Comparison of ENCODE assay signal across 8 mouse cellular contexts in genomic region chr8:120335262-120336086, GRCm38 (mm10).
DNase-seq lines count a peak whose midpoint lies in the region; ATAC-seq and TF ChIP-seq lines count a peak whose summit lies in the region.

No protein-coding gene starts in this region.

- H3K27ac ChIP-seq in embryonic facial prominence, embryonic 15.5 days (replicated peaks): peak overlapping the region; percentile 71
- H3K27ac ChIP-seq in intestine, postnatal 0 days (ENCODE audit: low read depth, low read length): no peak overlapping the region
- peak overlapping the region; percentile 91 for H3K27ac ChIP-seq in midbrain, embryonic 13.5 days

- H3K27me3 ChIP-seq in embryonic facial prominence, embryonic 15.5 days: no peaks in the 10 kb centered on the region
- H3K27me3 ChIP-seq in intestine, postnatal 0 days (replicated peaks; ENCODE audit: control insufficient read depth, insufficient read depth, low read length): no peaks in the 10 kb centered on the region
- peaks cover 5% of the 10 kb centered on the region; the same call in 1 of the 2 replicates for H3K27me3 ChIP-seq in midbrain, embryonic 13.5 days

- no peaks in the 10 kb centered on the region for H3K36me3 ChIP-seq in embryonic facial prominence, embryonic 15.5 days
- H3K36me3 ChIP-seq in intestine, postnatal 0 days (ENCODE audit: control insufficient read depth, insufficient read depth): no peaks in the 10 kb centered on the region
- H3K36me3 ChIP-seq in midbrain, embryonic 13.5 days: no peaks in the 10 kb centered on the region

- H3K4me2 ChIP-seq in embryonic facial prominence, embryonic 15.5 days (replicated peaks): peak overlapping the region; percentile 33
- H3K4me2 ChIP-seq in intestine, postnatal 0 days (replicated peaks; ENCODE audit: low read depth): peak overlapping the region; percentile 64
- H3K4me2 ChIP-seq in midbrain, embryonic 13.5 days (replicated peaks): peak overlapping the region; percentile 30

- H3K4me1 ChIP-seq in embryonic facial prominence, embryonic 15.5 days: peaks cover 66% of the 10 kb centered on the region
- 0 out of 2 replicates have a peak, but pooled peaks cover 4% of the 10 kb centered on the region for H3K4me1 ChIP-seq in intestine, postnatal 0 days (replicated peaks; ENCODE audit: control insufficient read depth, insufficient read depth, low read length)
- peaks cover 59% of the 10 kb centered on the region for H3K4me1 ChIP-seq in midbrain, embryonic 13.5 days (replicated peaks)

- TF ChIP-seq CTCF in intestine, postnatal 0 days (IDR thresholded peaks at IDR 0.05; ENCODE audit: low read depth): no peak

- no peak overlapping the region for H3K9ac ChIP-seq in embryonic facial prominence, embryonic 15.5 days
- 0 out of 2 replicates have a peak overlapping the region, but pooled peaks have one; percentile 8 for H3K9ac ChIP-seq in intestine, postnatal 0 days (ENCODE audit: low read depth, low read length)
- H3K9ac ChIP-seq in midbrain, embryonic 13.5 days (replicated peaks): peak overlapping the region; percentile 52; the same call in 1 of the 2 replicates

- H3K9me3 ChIP-seq in embryonic facial prominence, embryonic 15.5 days (replicated peaks): no peaks in the 10 kb centered on the region
- no peaks in the 10 kb centered on the region for H3K9me3 ChIP-seq in intestine, postnatal 0 days (ENCODE audit: control insufficient read depth)
- H3K9me3 ChIP-seq in midbrain, embryonic 13.5 days: no peaks in the 10 kb centered on the region

- no peak for ATAC-seq in CD4-positive, CD25-positive, alpha-beta regulatory T cell, adult 4 months
- peak; percentile 49 for ATAC-seq in embryonic facial prominence, embryonic 15.5 days (ENCODE audit: insufficient number of reproducible peaks, low FRiP score, low TSS enrichment, low read depth)
- ATAC-seq in intestine, postnatal 0 days: peak; percentile 67
- peak; percentile 81 for ATAC-seq in midbrain, embryonic 13.5 days

- H3K4me3 ChIP-seq in embryonic facial prominence, embryonic 15.5 days (replicated peaks): no peak overlapping the region
- peak overlapping the region; percentile 28 for H3K4me3 ChIP-seq in intestine, postnatal 0 days (ENCODE audit: low read depth, low read length)
- no peak overlapping the region for H3K4me3 ChIP-seq in midbrain, embryonic 13.5 days (replicated peaks)

- WGBS in embryonic facial prominence, embryonic 15.5 days: 10% methylated on average over 17 of the region's 17 CpGs
- WGBS in intestine, postnatal 0 days: 10% methylated on average over 17 of the region's 17 CpGs
- 2% methylated on average over 17 of the region's 17 CpGs for WGBS in midbrain, embryonic 13.5 days

- peak; percentile 13 for DNase-seq in CD4-positive, CD25-positive, alpha-beta regulatory T cell, adult 2 months (ENCODE audit: low read depth, low spot score)
- DNase-seq in Muller cell, postnatal 12 days (ENCODE audit: inconsistent ontology term): peak; percentile 49
- DNase-seq in urinary bladder, postnatal 10 days (ENCODE audit: low spot score): no peak
- no peak for DNase-seq in testis, postnatal 10 days (ENCODE audit: low spot score)

Comparison
In these comparisons a context has a peak if more than half of its experiments do, and no peak if none do; other contexts are left out.
1. DNase-seq: peak in CD4-positive, CD25-positive, alpha-beta regulatory T cell, adult 2 months (single experiment) and Muller cell, postnatal 12 days (single experiment); none in urinary bladder, postnatal 10 days (single experiment) and testis, postnatal 10 days (single experiment).
2. Peak in every context shown above with its lines, with median percentiles within 50 percentile points of each other: H3K4me2 ChIP-seq.